Mouse (Mus musculus) hindbrain, postnatal 0 days (tissue): ENCODE measurements around the gene Dlg3. TPM values are rescaled to one million over a fixed set of nuclear protein-coding genes. Genes with fewer than 3 reads are reported as not detected.
A peak's percentile ranks its signal among the peaks of the same experiment; 100 is the strongest.

Experiments used
- ATAC-seq: fragments of 200-750 bp; cut with Nextera tagmentation; 2 replicates; pipeline ENCODE4 v1.8.0; 2017; ENCODE audit warnings: mild to moderate bottlenecking, moderate TSS enrichment, moderate library complexity
- DNase-seq: peaks from one replicate; pipeline ENCODE4 v3.0.0-alpha.2; 2015; ENCODE audit warnings: low spot score
- H3K27ac ChIP-seq: fragments of 300-500 bp; sonication (generic); 2 replicates; pipeline ENCODE4 v1.5.1; 2014; ENCODE audit warnings: mild to moderate bottlenecking
- H3K27me3 ChIP-seq: fragments of 300-500 bp; sonication (generic); 2 replicates; pipeline ENCODE4 v1.6.1; 2014; ENCODE audit warnings: low read length, mixed read lengths; ENCODE audit not compliant: insufficient read depth
- H3K36me3 ChIP-seq: fragments of 300-500 bp; sonication (generic); 2 replicates; pipeline ENCODE4 v1.6.1; 2014; ENCODE audit warnings: low read length, mixed read lengths; ENCODE audit not compliant: insufficient read depth
- H3K4me1 ChIP-seq: fragments of 300-500 bp; sonication (generic); 2 replicates; pipeline ENCODE4 v1.6.1; 2014; ENCODE audit warnings: antibody characterized with exemption, low read length, mixed read lengths; ENCODE audit not compliant: insufficient read depth
- H3K4me2 ChIP-seq: fragments of 300-500 bp; sonication (generic); 2 replicates; pipeline ENCODE4 v1.6.1; 2014; ENCODE audit warnings: low read depth, mild to moderate bottlenecking, low read length, moderate library complexity, mixed read lengths
- H3K4me3 ChIP-seq: fragments of 300-500 bp; sonication (generic); 2 replicates; pipeline ENCODE4 v1.5.1; 2014; ENCODE audit warnings: low read length
- H3K9ac ChIP-seq: fragments of 300-500 bp; sonication (generic); replicated peaks from 2 replicates; pipeline ENCODE4 v1.6.1; 2014; ENCODE audit warnings: mild to moderate bottlenecking, low read length, moderate library complexity, mixed read lengths
- H3K9me3 ChIP-seq: fragments of 300-500 bp; sonication (generic); 2 replicates; pipeline ENCODE4 v1.6.1; 2016; ENCODE audit warnings: low read length, mixed read lengths
- CTCF ChIP-seq: IDR thresholded peaks from 2 replicates; pipeline ENCODE4 v1.5.1; 2016; ENCODE audit warnings: antibody characterized with exemption, control low read depth, low read depth
- WGBS: fragments of 180-500 bp; shearing (Covaris S2); extraction: QIAGEN DNeasy Blood & Tissue Kit; methylation state at CpG from one replicate; pipeline ENCODE4 v1.1.7; 2014; 5-methylcytosine and 5-hydroxymethylcytosine counted together
- polyA plus RNA-seq: library from polyadenylated mRNA; unstranded; fragments of >200 nt; fragmentation: Nextera tagmentation; extraction: Ambion mirVana; gene quantifications from 2 replicates; pipeline ENCODE4 v1.2.1, GENCODE M21; 2015
- total RNA-seq: library from RNA; depleted of rRNA; stranded (reverse); fragments of >200 nt; gene quantifications from 2 replicates; pipeline ENCODE4 v1.2.3, GENCODE M21; 2014; rRNA removed

Gene Dlg3
- total and polyA plus RNA-seq, 2 experiments from 2014 or later: 2.9 to 39.9 TPM

DNA sequence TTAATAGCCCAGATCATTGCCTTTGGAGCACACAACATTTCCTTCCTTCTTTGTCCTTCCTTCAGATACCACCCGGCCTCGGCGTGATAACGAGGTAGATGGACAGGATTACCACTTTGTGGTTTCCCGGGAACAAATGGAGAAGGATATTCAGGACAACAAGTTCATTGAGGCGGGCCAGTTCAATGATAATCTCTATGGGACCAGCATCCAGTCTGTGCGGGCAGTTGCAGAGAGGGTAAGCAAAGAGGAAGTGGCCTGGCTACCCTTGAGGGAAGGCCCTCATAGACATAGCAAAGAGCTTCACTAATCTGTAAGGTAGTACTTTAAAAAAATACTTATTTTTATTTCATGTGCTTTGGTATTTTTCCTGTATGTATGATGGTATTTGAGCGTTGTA lies 46.6 kb downstream of the Dlg3 start:
- H3K27me3 ChIP-seq: no peaks in the 10 kb centered on the region
- DNase-seq (no peak), ATAC-seq (no peak)
- H3K36me3 ChIP-seq: peaks cover 4% of the 10 kb centered on the region; the same call in 1 of the 2 replicates
- no peak for TF ChIP-seq CTCF
- WGBS: 95% methylated on average over 8 of the region's 8 CpGs
- H3K4me2 ChIP-seq: no peak overlapping the region
- no peaks in the 10 kb centered on the region for H3K9me3 ChIP-seq
- H3K9ac ChIP-seq: no peak overlapping the region
- no peaks in the 10 kb centered on the region for H3K4me1 ChIP-seq
- H3K4me3 ChIP-seq: no peak overlapping the region
- no peak overlapping the region for H3K27ac ChIP-seq

DNA sequence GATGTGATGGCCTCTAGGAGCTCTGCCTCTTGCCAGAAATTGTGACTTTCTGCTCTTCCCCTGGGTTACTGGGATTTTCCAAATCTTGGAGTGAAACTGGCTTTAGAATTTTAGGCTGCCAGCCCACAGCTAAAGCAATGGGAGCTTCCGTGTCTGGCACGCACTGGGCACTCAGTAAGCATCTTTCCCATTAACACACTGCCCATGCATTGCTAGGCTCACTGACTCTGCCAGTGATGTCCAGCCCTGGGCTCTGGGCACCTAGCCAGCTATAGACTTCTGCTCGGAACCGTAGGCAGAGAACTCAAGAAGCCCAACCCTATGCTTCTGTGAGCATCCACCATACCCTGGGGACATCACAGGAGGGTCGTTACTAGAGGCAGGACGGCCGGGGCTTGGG lies 48.2 kb downstream of the Dlg3 start:
- Histone ChIP-seq H3K27ac (no peak overlapping the region), H3K36me3 (peaks cover 4% of the 10 kb centered on the region; the same call in 1 of the 2 replicates), H3K9me3 (no peaks in the 10 kb centered on the region), H3K4me3 (no peak overlapping the region), H3K4me2 (no peak overlapping the region), H3K9ac (no peak overlapping the region), H3K4me1 (no peaks in the 10 kb centered on the region), H3K27me3 (no peaks in the 10 kb centered on the region)
- ATAC-seq (peak; percentile 61; the same call in 1 of the 2 replicates), DNase-seq (peak; percentile 61)
- TF ChIP-seq CTCF: no peak
- WGBS: 52% methylated on average over 7 of the region's 7 CpGs

DNA sequence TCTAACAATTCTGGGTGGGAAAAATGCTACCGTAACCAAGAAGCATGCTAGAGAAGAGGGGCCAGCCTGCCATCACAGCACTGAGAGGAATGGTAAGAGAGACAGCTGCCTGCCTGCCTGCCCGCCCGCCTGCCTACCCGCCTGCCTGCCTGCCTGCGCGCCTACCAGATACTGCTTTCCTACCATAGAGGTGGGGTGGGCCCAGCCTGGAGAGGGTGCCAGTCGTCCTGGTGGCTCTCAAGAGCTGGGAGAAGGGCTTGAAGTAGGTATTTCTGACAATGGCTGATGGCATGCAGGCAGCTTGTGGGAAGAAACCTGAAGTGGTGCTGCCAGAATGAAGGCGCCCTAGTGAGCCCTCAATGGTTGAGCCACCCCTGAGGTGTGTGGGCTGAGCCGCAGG lies 51.2 kb downstream of the Dlg3 start:
- Histone ChIP-seq H3K9ac (no peak overlapping the region), H3K27me3 (no peaks in the 10 kb centered on the region), H3K9me3 (no peaks in the 10 kb centered on the region), H3K36me3 (0 out of 2 replicates have a peak, but pooled peaks cover 4% of the 10 kb centered on the region), H3K4me3 (no peak overlapping the region), H3K27ac (no peak overlapping the region), H3K4me1 (no peaks in the 10 kb centered on the region), H3K4me2 (no peak overlapping the region)
- peak; percentile 14; the same call in 1 of the 2 replicates for ATAC-seq
- 83% methylated on average over 9 of the region's 9 CpGs for WGBS
- no peak for TF ChIP-seq CTCF
- no peak for DNase-seq

GRCm38 (mm10) chrX:100821149-100821548 lies 53.6 kb downstream of the Dlg3 start:
- ATAC-seq (no peak), DNase-seq (no peak)
- Histone ChIP-seq H3K9ac (no peak overlapping the region), H3K4me3 (no peak overlapping the region), H3K4me1 (no peaks in the 10 kb centered on the region), H3K9me3 (no peaks in the 10 kb centered on the region), H3K36me3 (0 out of 2 replicates have a peak, but pooled peaks cover 4% of the 10 kb centered on the region), H3K27me3 (no peaks in the 10 kb centered on the region), H3K4me2 (no peak overlapping the region), H3K27ac (no peak overlapping the region)
- no peak for TF ChIP-seq CTCF
- WGBS: 66% methylated on average over 1 of the region's 1 CpGs

DNA sequence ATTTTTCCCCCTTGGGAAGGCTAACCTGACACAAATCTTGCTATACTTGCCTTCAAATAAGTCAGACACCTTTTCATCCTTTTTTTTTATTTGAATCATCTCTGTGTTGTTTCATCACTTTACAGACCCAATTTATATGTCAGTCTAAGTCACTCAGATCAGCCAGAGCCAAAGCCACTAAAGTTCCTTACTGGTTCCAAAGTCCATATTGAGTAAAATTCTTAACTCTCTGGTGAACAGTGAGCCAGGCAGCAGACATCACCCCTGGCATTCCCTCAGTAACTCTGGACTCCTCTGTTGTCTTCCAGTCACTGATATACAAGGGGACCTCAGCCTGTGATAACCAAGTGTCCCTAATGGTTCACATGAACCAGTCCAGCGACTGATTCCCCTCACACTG lies 58.0 kb downstream of the Dlg3 start:
- Histone ChIP-seq H3K9ac (no peak overlapping the region), H3K27me3 (no peaks in the 10 kb centered on the region), H3K27ac (no peak overlapping the region), H3K4me3 (no peak overlapping the region), H3K4me2 (no peak overlapping the region), H3K4me1 (no peaks in the 10 kb centered on the region), H3K9me3 (no peaks in the 10 kb centered on the region), H3K36me3 (no peaks in the 10 kb centered on the region)
- no peak for ATAC-seq
- DNase-seq: no peak
- WGBS: 53% methylated on average over 1 of the region's 1 CpGs
- TF ChIP-seq CTCF: no peak

GRCm38 (mm10) chrX:100832806-100833205 lies 65.3 kb downstream of the Dlg3 start:
- 85% methylated on average over 2 of the region's 2 CpGs for WGBS

DNA sequence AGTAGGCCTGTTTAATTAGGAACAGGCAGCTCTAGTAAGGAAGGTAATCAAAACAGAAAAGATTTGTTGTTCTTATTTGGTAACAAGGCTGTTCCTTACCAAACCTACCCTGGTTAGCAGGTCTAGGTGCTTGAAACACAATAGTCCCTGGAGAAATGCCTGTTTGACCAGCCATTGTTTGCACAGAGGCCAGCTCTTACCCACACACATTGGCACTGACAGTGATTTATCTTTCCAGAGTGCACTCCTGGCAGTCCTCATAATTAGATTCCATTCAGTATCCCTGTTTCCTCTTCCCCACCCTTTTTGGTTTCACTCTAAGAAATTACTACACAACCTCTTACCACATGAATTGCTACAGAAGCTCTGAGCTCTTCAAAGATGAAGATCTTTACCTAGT lies 71.7 kb downstream of the Dlg3 start:
- no peaks in the 10 kb centered on the region for H3K4me1 ChIP-seq
- H3K4me3 ChIP-seq: no peak overlapping the region
- no peak overlapping the region for H3K4me2 ChIP-seq
- H3K9ac ChIP-seq: no peak overlapping the region
- H3K27ac ChIP-seq: no peak overlapping the region
- H3K36me3 ChIP-seq: no peaks in the 10 kb centered on the region
- TF ChIP-seq CTCF: no peak
- no peaks in the 10 kb centered on the region for H3K9me3 ChIP-seq
- ATAC-seq: no peak
- no peaks in the 10 kb centered on the region for H3K27me3 ChIP-seq
- no peak for DNase-seq

More at GRCm38 (mm10) chrX:100832806-100833205, 65.3 kb downstream of the Dlg3 start:
- H3K4me3 ChIP-seq: no peak overlapping the region
- no peak overlapping the region for H3K27ac ChIP-seq
- ATAC-seq (no peak), DNase-seq (no peak)
- no peak for TF ChIP-seq CTCF
- no peaks in the 10 kb centered on the region for H3K4me1 ChIP-seq
- no peaks in the 10 kb centered on the region for H3K36me3 ChIP-seq
- no peaks in the 10 kb centered on the region for H3K27me3 ChIP-seq
- no peaks in the 10 kb centered on the region for H3K9me3 ChIP-seq
- H3K4me2 ChIP-seq: no peak overlapping the region
- H3K9ac ChIP-seq: no peak overlapping the region

Other genes starting within 250 kb of the Dlg3 start
- not detected in 2 replicates for gene Dgat2l6, start 242.9 kb upstream of the Dlg3 start, total RNA-seq
- gene Dgat2l6, start 242.9 kb upstream of the Dlg3 start, polyA plus RNA-seq: not detected in 2 replicates
- gene Awat1, start 195.5 kb upstream of the Dlg3 start, total RNA-seq: not detected in 2 replicates
- gene Awat1, start 195.5 kb upstream of the Dlg3 start, polyA plus RNA-seq: not detected in 2 replicates
- 0.05 TPM in 1 of 2 replicates, not detected in the other for gene P2ry4, start 172.9 kb upstream of the Dlg3 start, total RNA-seq
- 0.03 TPM in 1 of 2 replicates, not detected in the other for gene P2ry4, start 172.9 kb upstream of the Dlg3 start, polyA plus RNA-seq
- gene Arr3, start 162.2 kb upstream of the Dlg3 start, total RNA-seq: not detected in 2 replicates
- gene Arr3, start 162.2 kb upstream of the Dlg3 start, polyA plus RNA-seq: 0.19 TPM in 1 of 2 replicates, not detected in the other
- gene Kif4, start 142.0 kb upstream of the Dlg3 start, total RNA-seq: 5.2 and 6.4 TPM in 2 replicates
- 4.1 and 4.6 TPM in 2 replicates for gene Kif4, start 142.0 kb upstream of the Dlg3 start, polyA plus RNA-seq
- gene Pdzd11, start 141.2 kb upstream of the Dlg3 start, total RNA-seq: 29.0 and 35.5 TPM in 2 replicates
- 76.7 and 83.3 TPM in 2 replicates for gene Pdzd11, start 141.2 kb upstream of the Dlg3 start, polyA plus RNA-seq
- gene Gdpd2, start 37.8 kb upstream of the Dlg3 start, total RNA-seq: 31.8 and 46.5 TPM in 2 replicates
- gene Gdpd2, start 37.8 kb upstream of the Dlg3 start, polyA plus RNA-seq: 35.2 and 38.2 TPM in 2 replicates